Mouse (Mus musculus): ENCODE results near the gene Tent5a.

Gene Tent5a

GRCm38 (mm10) chr9:85312473-85312872, 14.7 kb downstream of the Tent5a start, which contains the start of gene Gm11114:
Gm11114 (plus strand) TSS chr9:85312773.
- DNase-seq = no peak

GRCm38 (mm10) chr9:85303378-85303777, 23.8 kb downstream of the Tent5a start:
- DNase-seq = no peak

GRCm38 (mm10) chr9:85302849-85303248, 24.3 kb downstream of the Tent5a start:
- DNase-seq = no peak

- DNase-seq = no peak
Measured at GRCm38 (mm10) chr9:85274114-85274513, 53.0 kb downstream of the Tent5a start.
